Mouse (Mus musculus): ENCODE measurements around the gene Phb2.
"Not testable (repeated sequence)": the region's sequence is repeated elsewhere in the genome, so short reads cannot be mapped to it uniquely, and the experiment has no call there.

Gene Phb2

GRCm38 (mm10) chr6:124711824-124712782 is at the start of gene Phb2, which contains the start of gene Emg1:
Gene Phb2 (plus strand): TSS chr6:124712336.
Gene Emg1 (minus strand): TSS chr6:124712178.
- in situ Hi-C loops (cut with MseI, MboI) = no loop called here

GRCm38 (mm10) chr6:124662477-124663423 is 49.4 kb upstream of the Phb2 start, which contains the start of gene Lpcat3:
Gene Lpcat3 (plus strand): TSS chr6:124663027.
- in situ Hi-C loops (cut with MseI, MboI) = no loop called here

GRCm38 (mm10) chr6:124663424-124663795 is 48.7 kb upstream of the Phb2 start:
- in situ Hi-C loops (cut with MseI, MboI) = no loop called here

- in situ Hi-C loops (cut with MseI, MboI) = no loop called here
Measured at GRCm38 (mm10) chr6:124664256-124664655, 47.9 kb upstream of the Phb2 start.

GRCm38 (mm10) chr6:124665011-124665410 is 47.1 kb upstream of the Phb2 start:
- in situ Hi-C loops (cut with MseI, MboI) = no loop called here

- in situ Hi-C loops (cut with MseI, MboI) = no loop called here
Measured at GRCm38 (mm10) chr6:124669234-124669859, 42.8 kb upstream of the Phb2 start.

- in situ Hi-C loops (cut with MseI, MboI) = no loop called here
Measured at GRCm38 (mm10) chr6:124670281-124670900, 41.7 kb upstream of the Phb2 start.

GRCm38 (mm10) chr6:124672100-124672499 is 40.0 kb upstream of the Phb2 start:
- in situ Hi-C loops (cut with MseI, MboI) = no loop called here

GRCm38 (mm10) chr6:124673619-124674018 is 38.5 kb upstream of the Phb2 start:
- in situ Hi-C loops (cut with MseI, MboI) = no loop called here

GRCm38 (mm10) chr6:124674591-124674990 is 37.5 kb upstream of the Phb2 start:
- in situ Hi-C loops (cut with MseI, MboI) = no loop called here

GRCm38 (mm10) chr6:124676171-124676570 is 36.0 kb upstream of the Phb2 start:
- in situ Hi-C loops (cut with MseI, MboI) = no loop called here

- in situ Hi-C loops (cut with MseI, MboI) = no loop called here
Measured at GRCm38 (mm10) chr6:124678769-124679168, 33.4 kb upstream of the Phb2 start.

GRCm38 (mm10) chr6:124679486-124679885 is 32.6 kb upstream of the Phb2 start:
- in situ Hi-C loops (cut with MseI, MboI) = no loop called here

GRCm38 (mm10) chr6:124682291-124682690 is 29.8 kb upstream of the Phb2 start:
- in situ Hi-C loops (cut with MseI, MboI) = not testable (repeated sequence)

- in situ Hi-C loops (cut with MseI, MboI) = no loop called here
Measured at GRCm38 (mm10) chr6:124683591-124684417, 28.3 kb upstream of the Phb2 start.

- in situ Hi-C loops (cut with MseI, MboI) = no loop called here
Measured at GRCm38 (mm10) chr6:124685606-124686386, 26.3 kb upstream of the Phb2 start.

GRCm38 (mm10) chr6:124686644-124687043 is 25.5 kb upstream of the Phb2 start:
- in situ Hi-C loops (cut with MseI, MboI) = not testable (repeated sequence)

GRCm38 (mm10) chr6:124688151-124688758 is 23.9 kb upstream of the Phb2 start:
- in situ Hi-C loops (cut with MseI, MboI) = no loop called here

GRCm38 (mm10) chr6:124689011-124689410 is 23.1 kb upstream of the Phb2 start:
- in situ Hi-C loops (cut with MseI, MboI) = no loop called here

All from mouse trophoblast stem cell (cell line).